Comparison of ENCODE assay signal across 8 mouse cellular contexts in the genomic region with DNA sequence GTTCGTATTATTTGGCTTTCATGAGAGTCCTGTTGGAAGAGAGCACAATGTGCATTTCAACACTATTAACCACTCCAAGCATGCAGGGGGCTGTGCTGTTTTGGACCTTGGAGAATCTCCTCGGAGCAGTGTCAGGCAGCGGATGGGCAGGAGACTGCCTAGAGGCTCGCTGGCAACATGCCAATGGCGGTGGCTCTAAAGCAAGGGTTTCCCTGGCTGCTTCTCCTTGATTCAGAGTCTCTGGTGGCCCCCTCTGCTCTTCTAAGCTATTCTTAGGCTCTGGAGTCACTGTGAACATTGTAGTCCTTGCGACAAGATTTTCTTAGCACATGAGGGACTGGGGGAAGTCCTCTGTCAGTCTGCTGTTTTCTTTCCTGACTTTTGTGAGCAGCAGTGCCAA. TPM values are rescaled to one million over a fixed set of nuclear protein-coding genes. Genes with fewer than 3 reads are reported as not detected.
A peak's percentile ranks its signal among the peaks of the same experiment; 100 is the strongest.
DNase-seq lines count a peak whose midpoint lies in the region; ATAC-seq lines count a peak whose summit lies in the region.

No protein-coding gene starts in this region.

- no peaks in the 10 kb centered on the region for H3K9me3 ChIP-seq in lung, embryonic 15.5 days
- no peaks in the 10 kb centered on the region for H3K9me3 ChIP-seq in embryonic facial prominence, embryonic 12.5 days
- no peaks in the 10 kb centered on the region for H3K9me3 ChIP-seq in hindbrain, embryonic 11.5 days (ENCODE audit: control insufficient read depth, low read length)
- no peaks in the 10 kb centered on the region for H3K9me3 ChIP-seq in liver, embryonic 12.5 days (replicated peaks)

- 20% methylated on average over 6 of the region's 6 CpGs for WGBS in lung, embryonic 15.5 days
- 65% methylated on average over 6 of the region's 6 CpGs for WGBS in embryonic facial prominence, embryonic 12.5 days
- 76% methylated on average over 6 of the region's 6 CpGs for WGBS in hindbrain, embryonic 11.5 days
- WGBS in liver, embryonic 12.5 days (ENCODE audit: insufficient replicate concordance), result 53% methylated on average over 6 of the region's 6 CpGs

- no peaks in the 10 kb centered on the region for H3K27me3 ChIP-seq in lung, embryonic 15.5 days
- no peaks in the 10 kb centered on the region for H3K27me3 ChIP-seq in embryonic facial prominence, embryonic 12.5 days
- H3K27me3 ChIP-seq in hindbrain, embryonic 11.5 days (ENCODE audit: control insufficient read depth, insufficient read depth, low read length), result no peaks in the 10 kb centered on the region
- no peaks in the 10 kb centered on the region for H3K27me3 ChIP-seq in liver, embryonic 12.5 days (replicated peaks)

- H3K4me3 ChIP-seq in lung, embryonic 15.5 days, result no peak overlapping the region
- no peak overlapping the region for H3K4me3 ChIP-seq in embryonic facial prominence, embryonic 12.5 days
- no peak overlapping the region for H3K4me3 ChIP-seq in hindbrain, embryonic 11.5 days (ENCODE audit: low read depth, low read length)
- H3K4me3 ChIP-seq in liver, embryonic 12.5 days, result no peak overlapping the region

- H3K27ac ChIP-seq in lung, embryonic 15.5 days, result peak overlapping the region; percentile 93
- peak overlapping the region; percentile 77 for H3K27ac ChIP-seq in embryonic facial prominence, embryonic 12.5 days
- H3K27ac ChIP-seq in hindbrain, embryonic 11.5 days (ENCODE audit: low read depth, low read length), result no peak overlapping the region; the same call in 1 of the 2 replicates
- H3K27ac ChIP-seq in liver, embryonic 12.5 days, result peak overlapping the region; percentile 55

- DNase-seq in lung, postnatal 25 days (ENCODE audit: low spot score), result no peak
- peak; percentile 20 for DNase-seq in hindbrain, embryonic 11.5 days (ENCODE audit: low spot score)
- no peak for DNase-seq in spleen, postnatal 10 days (ENCODE audit: low spot score in 2 of 2)
- no peak for DNase-seq in right cerebral cortex, postnatal 36 days (ENCODE audit: low spot score in 2 of 2)

- no peaks in the 10 kb centered on the region for H3K36me3 ChIP-seq in lung, embryonic 15.5 days
- H3K36me3 ChIP-seq in embryonic facial prominence, embryonic 12.5 days, result 0 out of 2 replicates have a peak, but pooled peaks cover 4% of the 10 kb centered on the region
- H3K36me3 ChIP-seq in hindbrain, embryonic 11.5 days (ENCODE audit: control insufficient read depth, insufficient read depth, low read length), result no peaks in the 10 kb centered on the region
- H3K36me3 ChIP-seq in liver, embryonic 12.5 days, result 0 out of 2 replicates have a peak, but pooled peaks cover 2% of the 10 kb centered on the region

- ATAC-seq in lung, embryonic 15.5 days (ENCODE audit: borderline replicate concordance, extremely low read depth, low FRiP score, low TSS enrichment), result peak; percentile 44
- ATAC-seq in embryonic facial prominence, embryonic 12.5 days (ENCODE audit: insufficient number of reproducible peaks, insufficient read depth, low FRiP score, low TSS enrichment), result peak; percentile 33
- no peak for ATAC-seq in hindbrain, embryonic 11.5 days (ENCODE audit: low FRiP score)
- ATAC-seq in liver, embryonic 12.5 days, result no peak
- ATAC-seq in megakaryocyte-erythroid progenitor cell, adult 5-6 weeks (replicated peaks; ENCODE audit: low FRiP score, low TSS enrichment, poor library complexity, severe bottlenecking), result no peak

- no peak overlapping the region for H3K9ac ChIP-seq in lung, embryonic 15.5 days
- peak overlapping the region; percentile 7; the same call in 1 of the 2 replicates for H3K9ac ChIP-seq in embryonic facial prominence, embryonic 12.5 days
- H3K9ac ChIP-seq in hindbrain, embryonic 11.5 days (ENCODE audit: low read depth, low read length), result no peak overlapping the region
- H3K9ac ChIP-seq in liver, embryonic 12.5 days, result no peak overlapping the region

- peak overlapping the region; percentile 11; the same call in 1 of the 2 replicates for H3K4me2 ChIP-seq in lung, embryonic 15.5 days
- H3K4me2 ChIP-seq in embryonic facial prominence, embryonic 12.5 days (replicated peaks), result peak overlapping the region; percentile 17; the same call in 1 of the 2 replicates
- no peak overlapping the region for H3K4me2 ChIP-seq in hindbrain, embryonic 11.5 days (replicated peaks; ENCODE audit: low read depth, low read length)
- H3K4me2 ChIP-seq in liver, embryonic 12.5 days, result no peak overlapping the region

- peaks cover 49% of the 10 kb centered on the region for H3K4me1 ChIP-seq in lung, embryonic 15.5 days
- H3K4me1 ChIP-seq in embryonic facial prominence, embryonic 12.5 days, result peaks cover 37% of the 10 kb centered on the region
- no peaks in the 10 kb centered on the region; the same call in 1 of the 2 replicates for H3K4me1 ChIP-seq in hindbrain, embryonic 11.5 days (replicated peaks; ENCODE audit: control insufficient read depth, insufficient read depth, low read length)
- peaks cover 26% of the 10 kb centered on the region for H3K4me1 ChIP-seq in liver, embryonic 12.5 days

RNA-seq across cellular contexts. Expression of gene Zfp618, which starts 33.5 kb away (rescaled TPM):
- polyA plus RNA-seq in lung, embryonic 15.5 days (2015; fragmentation: Nextera tagmentation; extraction: Ambion mirVana), result 22.0 and 25.0 TPM in 2 replicates
- 40.4 and 42.4 TPM in 2 replicates for polyA plus RNA-seq in embryonic facial prominence, embryonic 12.5 days (2016; fragmentation: Nextera tagmentation; extraction: Ambion mirVana)
- polyA plus RNA-seq in hindbrain, embryonic 11.5 days (2014; fragmentation: Nextera tagmentation; extraction: Ambion mirVana), result 34.9 and 36.7 TPM in 2 replicates
- polyA plus RNA-seq in liver, embryonic 12.5 days (2016; fragmentation: Nextera tagmentation; extraction: Ambion mirVana), result 4.4 and 5.8 TPM in 2 replicates
- total RNA-seq in megakaryocyte-erythroid progenitor cell, adult 5-6 weeks (2014; fragmentation: Nextera tagmentation), result 1.4 TPM in 1 of 2 replicates, not detected in the other
- not detected in 2 replicates for total RNA-seq in megakaryocyte-erythroid progenitor cell, adult 5-6 weeks (2017)

Comparison
In these comparisons a context has a peak if more than half of its experiments do, and no peak if none do; other contexts are left out.
1. ATAC-seq: peak in lung, embryonic 15.5 days (single experiment) and embryonic facial prominence, embryonic 12.5 days (single experiment); none in hindbrain, embryonic 11.5 days (single experiment), liver, embryonic 12.5 days (single experiment) and megakaryocyte-erythroid progenitor cell, adult 5-6 weeks (single experiment).
2. H3K4me2 ChIP-seq: peak in lung, embryonic 15.5 days (single experiment) and embryonic facial prominence, embryonic 12.5 days (single experiment); none in hindbrain, embryonic 11.5 days (single experiment) and liver, embryonic 12.5 days (single experiment).